Mouse (Mus musculus) heart, postnatal 0 days (tissue): Measurements from ENCODE around the gene Zbtb17. TPM values are rescaled to one million over a fixed set of nuclear protein-coding genes. Genes with fewer than 3 reads are reported as not detected.

Experiments
- ATAC-seq: fragments of 200-750 bp; cut with Nextera tagmentation; 2 replicates; pipeline ENCODE4 v1.8.0; 2017; ENCODE audit warnings: low read depth, moderate number of reproducible peaks, moderate library complexity; ENCODE audit not compliant: insufficient read depth
- DNase-seq: peaks from one replicate; pipeline ENCODE4 v3.0.0-alpha.2; 2016; ENCODE audit warnings: low spot score
- H3K27ac ChIP-seq: fragments of 300-500 bp; sonication (generic); 2 replicates; pipeline ENCODE4 v1.5.1; 2014; ENCODE audit warnings: low read depth, mild to moderate bottlenecking
- H3K27me3 ChIP-seq: fragments of 300-500 bp; sonication (generic); 2 replicates; pipeline ENCODE4 v1.6.1; 2014; ENCODE audit warnings: low read length, mixed read lengths; ENCODE audit not compliant: control insufficient read depth, insufficient read depth
- H3K36me3 ChIP-seq: fragments of 300-500 bp; sonication (generic); replicated peaks from 2 replicates; pipeline ENCODE4 v1.6.1; 2014; ENCODE audit warnings: low read length, mixed read lengths; ENCODE audit not compliant: control insufficient read depth, insufficient read depth
- H3K4me1 ChIP-seq: fragments of 300-500 bp; sonication (generic); 2 replicates; pipeline ENCODE4 v1.6.1; 2014; ENCODE audit warnings: antibody characterized with exemption; ENCODE audit not compliant: control insufficient read depth, insufficient read depth
- H3K4me2 ChIP-seq: fragments of 300-500 bp; sonication (generic); 2 replicates; pipeline ENCODE4 v1.6.1; 2014; ENCODE audit warnings: low read depth, mild to moderate bottlenecking, low read length, moderate library complexity
- H3K4me3 ChIP-seq: fragments of 300-500 bp; sonication (generic); 2 replicates; pipeline ENCODE4 v1.5.1; 2014; ENCODE audit warnings: low read depth, low read length
- H3K9ac ChIP-seq: fragments of 300-500 bp; sonication (generic); replicated peaks from 2 replicates; pipeline ENCODE4 v1.6.1; 2014; ENCODE audit warnings: low read depth, low read length, mixed read lengths
- H3K9me3 ChIP-seq: fragments of 300-500 bp; sonication (generic); replicated peaks from 2 replicates; pipeline ENCODE4 v1.6.1; 2016; ENCODE audit warnings: low read length; ENCODE audit not compliant: control insufficient read depth
- CTCF ChIP-seq: IDR thresholded peaks from 2 replicates; pipeline ENCODE4 v1.5.1; 2016; ENCODE audit warnings: antibody characterized with exemption, control low read depth, low read depth
- EP300 ChIP-seq: IDR thresholded peaks from 2 replicates; pipeline ENCODE4 v1.6.1; 2016; ENCODE audit warnings: antibody characterized with exemption, low read depth
- WGBS: fragments of 180-500 bp; shearing (Covaris S2); extraction: QIAGEN DNeasy Blood & Tissue Kit; methylation state at CpG from one replicate; pipeline ENCODE4 v1.1.7; 2014; 5-methylcytosine and 5-hydroxymethylcytosine counted together
- polyA plus RNA-seq: library from polyadenylated mRNA; unstranded; fragments of >200 nt; fragmentation: Nextera tagmentation; extraction: Ambion mirVana; gene quantifications from 2 replicates; pipeline ENCODE4 v1.2.1, GENCODE M21; 2015
- total RNA-seq: library from RNA; depleted of rRNA; stranded (reverse); fragments of >200 nt; gene quantifications from 2 replicates; pipeline ENCODE4 v1.2.3, GENCODE M21; 2014; ENCODE audit warnings: low replicate concordance

Gene Zbtb17
- total and polyA plus RNA-seq, 2 experiments from 2014 or later = 18.1 to 32.7 TPM

- H3K27me3 ChIP-seq = no peaks in the 10 kb centered on the region
- peak overlapping the region; percentile 77 for H3K4me2 ChIP-seq
- 38% methylated on average over 5 of the region's 5 CpGs for WGBS
- TF ChIP-seq EP300 (no peak), CTCF (no peak)
- peak overlapping the region; percentile 99 for H3K27ac ChIP-seq
- H3K9me3 ChIP-seq = no peaks in the 10 kb centered on the region
- peak overlapping the region; percentile 99 for H3K9ac ChIP-seq
- peak; percentile 16 for DNase-seq
- H3K4me1 ChIP-seq = peaks cover 33% of the 10 kb centered on the region
- no peak for ATAC-seq
- peak overlapping the region; percentile 83 for H3K4me3 ChIP-seq
- peaks cover 16% of the 10 kb centered on the region for H3K36me3 ChIP-seq
Observed at GRCm38 (mm10) chr4:141422841-141423240, 21.6 kb upstream of the Zbtb17 start.

- Histone ChIP-seq H3K27me3 (no peaks in the 10 kb centered on the region), H3K4me3 (peak overlapping the region; percentile 83), H3K36me3 (peaks cover 16% of the 10 kb centered on the region), H3K4me2 (peak overlapping the region; percentile 77), H3K9me3 (no peaks in the 10 kb centered on the region), H3K4me1 (peaks cover 33% of the 10 kb centered on the region), H3K9ac (peak overlapping the region; percentile 99), H3K27ac (peak overlapping the region; percentile 99)
- peak; percentile 28 for DNase-seq
- 39% methylated on average over 5 of the region's 5 CpGs for WGBS
- no peak for ATAC-seq
- TF ChIP-seq EP300 (no peak), CTCF (no peak)
Observed at GRCm38 (mm10) chr4:141423288-141423687, 21.2 kb upstream of the Zbtb17 start.

GRCm38 (mm10) chr4:141423691-141424431, 20.6 kb upstream of the Zbtb17 start:
- ATAC-seq (no peak), DNase-seq (no peak)
- H3K27ac ChIP-seq = peak overlapping the region; percentile 99
- TF ChIP-seq CTCF (no peak), EP300 (peak; percentile 6)
- no peaks in the 10 kb centered on the region for H3K9me3 ChIP-seq
- H3K4me1 ChIP-seq = peaks cover 33% of the 10 kb centered on the region
- H3K4me3 ChIP-seq = peak overlapping the region; percentile 83
- peaks cover 16% of the 10 kb centered on the region for H3K36me3 ChIP-seq
- 48% methylated on average over 13 of the region's 13 CpGs for WGBS
- H3K4me2 ChIP-seq = peak overlapping the region; percentile 77
- H3K27me3 ChIP-seq = no peaks in the 10 kb centered on the region
- peak overlapping the region; percentile 99 for H3K9ac ChIP-seq

GRCm38 (mm10) chr4:141425484-141426479, 18.7 kb upstream of the Zbtb17 start:
- Histone ChIP-seq H3K4me1 (peaks cover 26% of the 10 kb centered on the region), H3K9me3 (no peaks in the 10 kb centered on the region), H3K4me3 (peak overlapping the region; percentile 83), H3K27me3 (no peaks in the 10 kb centered on the region), H3K27ac (peak overlapping the region; percentile 99), H3K9ac (peak overlapping the region; percentile 99), H3K4me2 (peak overlapping the region; percentile 77), H3K36me3 (peaks cover 16% of the 10 kb centered on the region)
- peak; percentile 91 for DNase-seq
- TF ChIP-seq CTCF (peak; percentile 20; the same call in 1 of the 2 replicates), EP300 (peak; percentile 97)
- 2% methylated on average over 36 of the region's 36 CpGs for WGBS
- ATAC-seq = peak; percentile 66
